Mouse (Mus musculus): ENCODE results near the gene Rtl10. TPM values are rescaled to one million over a fixed set of nuclear protein-coding genes. Genes with fewer than 3 reads are reported as not detected.

Rtl10 gene
- total and polyA plus RNA-seq, 3 experiments, result 4.8 to 21.1 (median 9.8) TPM

- no peak for DNase-seq (ENCODE audit: extremely low read depth)
- H3K4me3 ChIP-seq (replicated peaks in 1 of 3; ENCODE audit: low read depth in 2 of 3, low read length in 2 of 3, poor library complexity in 1 of 3), result no peak overlapping the region
- no peak overlapping the region for H3K9ac ChIP-seq (ENCODE audit: insufficient read depth, low read depth)
- peaks cover 0 to 1% of the 10 kb centered on the region in 2 experiments; a peak in 1 of 4 replicates for H3K4me1 ChIP-seq (ENCODE audit: control insufficient read depth in 1 of 2, insufficient read depth in 2 of 2)
- H3K4me2 ChIP-seq (ENCODE audit: insufficient read depth, low read depth, poor library complexity, severe bottlenecking), result no peak overlapping the region
- dilution Hi-C loops (cut with MboI; ENCODE audit: extremely low pct_ligation_motif_present, extremely low pct_unique_long_range_greater_than_20kb, low sequenced_read_pairs) (no loop called here), in situ Hi-C loops (cut with MboI; ENCODE audit: low pct_ligation_motif_present, low pct_unique_long_range_greater_than_20kb, low sequenced_read_pairs) (no loop called here)
- H3K27me3 ChIP-seq (replicated peaks), result no peaks in the 10 kb centered on the region
- H3K79me2 ChIP-seq (replicated peaks; ENCODE audit: control insufficient read depth, extremely low read depth, insufficient read depth, poor library complexity, severe bottlenecking), result no peaks in the 10 kb centered on the region
- no peaks in the 10 kb centered on the region for H3K9me3 ChIP-seq (replicated peaks; ENCODE audit: low read length)
- TF ChIP-seq JUN (IDR thresholded peaks at IDR 0.05; ENCODE audit: insufficient read depth, low read depth, low read length) (no peak), CTCF (conservative IDR thresholded peaks at IDR 0.05 in 1 of 2, IDR thresholded peaks at IDR 0.05 in 1 of 2; ENCODE audit: low read depth in 2 of 2, low read length in 2 of 2) (no peak)
- peaks cover 1 to 66% of the 10 kb centered on the region in 2 experiments for H3K36me3 ChIP-seq (replicated peaks in 1 of 2; ENCODE audit: control insufficient read depth in 1 of 2, insufficient read depth in 1 of 2, low read length in 1 of 2)
- no peak overlapping the region for H3K27ac ChIP-seq (ENCODE audit: insufficient read depth, low read depth)
Measured at GRCm38 (mm10) chr16:18507200-18507549, 8.5 kb downstream of the Rtl10 start.

DNA sequence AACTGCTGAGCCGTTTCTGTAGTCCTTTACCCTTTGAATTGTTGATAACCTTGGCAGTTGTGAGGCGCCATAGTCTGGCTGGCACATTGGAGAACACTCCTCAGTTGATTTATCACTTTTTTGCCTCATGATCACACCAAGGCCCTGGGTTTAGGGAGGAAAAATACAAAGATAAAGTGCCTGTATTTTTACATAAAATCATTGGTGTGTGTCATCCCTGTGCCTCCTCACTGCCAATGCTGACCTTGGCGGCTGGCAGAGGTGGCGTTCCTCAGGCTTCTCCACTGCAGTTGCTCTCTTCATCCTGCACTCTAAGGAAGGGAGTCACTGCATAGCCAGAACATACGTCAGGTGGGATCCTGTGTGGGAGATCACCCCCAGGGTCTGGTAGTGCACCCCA is 13.0 kb downstream of the Rtl10 start:
- no peak overlapping the region for H3K4me3 ChIP-seq (replicated peaks in 1 of 3; ENCODE audit: low read depth in 2 of 3, low read length in 2 of 3, poor library complexity in 1 of 3)
- in situ Hi-C loops (cut with MboI; ENCODE audit: low pct_ligation_motif_present, low pct_unique_long_range_greater_than_20kb, low sequenced_read_pairs) (no loop called here), dilution Hi-C loops (cut with MboI; ENCODE audit: extremely low pct_ligation_motif_present, extremely low pct_unique_long_range_greater_than_20kb, low sequenced_read_pairs) (no loop called here)
- no peak overlapping the region for H3K9ac ChIP-seq (ENCODE audit: insufficient read depth, low read depth)
- H3K9me3 ChIP-seq (replicated peaks; ENCODE audit: low read length), result no peaks in the 10 kb centered on the region
- H3K4me2 ChIP-seq (ENCODE audit: insufficient read depth, low read depth, poor library complexity, severe bottlenecking), result no peak overlapping the region
- DNase-seq (ENCODE audit: extremely low read depth), result no peak
- TF ChIP-seq ETS1 (conservative IDR thresholded peaks at IDR 0.05; ENCODE audit: low read depth, low read length), result no peak
- no peak for TF ChIP-seq EP300 (IDR thresholded peaks at IDR 0.05; ENCODE audit: low read length)
- TF ChIP-seq GABPA (IDR thresholded peaks at IDR 0.05; ENCODE audit: insufficient replicate concordance, low read depth, low read length), result no peak
- TF ChIP-seq TBP (conservative IDR thresholded peaks at IDR 0.05; ENCODE audit: low read depth, low read length), result no peak
- H3K27me3 ChIP-seq (replicated peaks), result no peaks in the 10 kb centered on the region
- H3K27ac ChIP-seq (ENCODE audit: insufficient read depth, low read depth), result no peak overlapping the region
- H3K36me3 ChIP-seq (replicated peaks in 1 of 2; ENCODE audit: control insufficient read depth in 1 of 2, insufficient read depth in 1 of 2, low read length in 1 of 2), result peaks cover 0 to 33% of the 10 kb centered on the region in 2 experiments
- no peaks in the 10 kb centered on the region for H3K79me2 ChIP-seq (replicated peaks; ENCODE audit: control insufficient read depth, extremely low read depth, insufficient read depth, poor library complexity, severe bottlenecking)
- no peaks in the 10 kb centered on the region for H3K4me1 ChIP-seq (ENCODE audit: control insufficient read depth in 1 of 2, insufficient read depth in 2 of 2)

- dilution Hi-C loops (cut with MboI; ENCODE audit: extremely low pct_ligation_motif_present, extremely low pct_unique_long_range_greater_than_20kb, low sequenced_read_pairs) (no loop called here), in situ Hi-C loops (cut with MboI; ENCODE audit: low pct_ligation_motif_present, low pct_unique_long_range_greater_than_20kb, low sequenced_read_pairs) (no loop called here)
- peaks cover 0 to 28% of the 10 kb centered on the region in 2 experiments for H3K36me3 ChIP-seq (replicated peaks in 1 of 2; ENCODE audit: control insufficient read depth in 1 of 2, insufficient read depth in 1 of 2, low read length in 1 of 2)
- no peak overlapping the region for H3K4me2 ChIP-seq (ENCODE audit: insufficient read depth, low read depth, poor library complexity, severe bottlenecking)
- no peak overlapping the region for H3K4me3 ChIP-seq (replicated peaks in 1 of 3; ENCODE audit: low read depth in 2 of 3, low read length in 2 of 3, poor library complexity in 1 of 3)
- no peak overlapping the region for H3K27ac ChIP-seq (ENCODE audit: insufficient read depth, low read depth)
- no peaks in the 10 kb centered on the region for H3K27me3 ChIP-seq (replicated peaks)
- no peaks in the 10 kb centered on the region for H3K79me2 ChIP-seq (replicated peaks; ENCODE audit: control insufficient read depth, extremely low read depth, insufficient read depth, poor library complexity, severe bottlenecking)
- DNase-seq (ENCODE audit: extremely low read depth), result no peak
- H3K9me3 ChIP-seq (replicated peaks; ENCODE audit: low read length), result no peaks in the 10 kb centered on the region
- TF ChIP-seq NELFE (IDR thresholded peaks at IDR 0.05; ENCODE audit: low read depth, low read length), result no peak
- TF ChIP-seq TBP (conservative IDR thresholded peaks at IDR 0.05; ENCODE audit: low read depth, low read length), result no peak
- no peak for TF ChIP-seq SIN3A (IDR thresholded peaks at IDR 0.05; ENCODE audit: low read length)
- no peak for TF ChIP-seq RCOR1 (conservative IDR thresholded peaks at IDR 0.05; ENCODE audit: low read depth, low read length)
- TF ChIP-seq ZKSCAN1 (IDR thresholded peaks at IDR 0.05; ENCODE audit: borderline replicate concordance, low read depth, low read length), result no peak
- TF ChIP-seq SMC3 (IDR thresholded peaks at IDR 0.05; ENCODE audit: low read depth, low read length), result no peak
- no peak for TF ChIP-seq TCF12 (IDR thresholded peaks at IDR 0.05; ENCODE audit: low read depth, low read length)
- no peak for TF ChIP-seq ZMIZ1 (IDR thresholded peaks at IDR 0.05; ENCODE audit: low read depth, low read length)
- TF ChIP-seq GABPA (IDR thresholded peaks at IDR 0.05; ENCODE audit: insufficient replicate concordance, low read depth, low read length), result no peak
- TF ChIP-seq BHLHE40 (IDR thresholded peaks at IDR 0.05; ENCODE audit: low read depth, low read length), result no peak
- TF ChIP-seq MAFK (IDR thresholded peaks at IDR 0.05; ENCODE audit: insufficient replicate concordance, low read length), result no peak
- no peak for TF ChIP-seq ZNF384 (IDR thresholded peaks at IDR 0.05; ENCODE audit: low read depth, low read length)
- TF ChIP-seq USF2 (conservative IDR thresholded peaks at IDR 0.05; ENCODE audit: low read depth, low read length), result no peak
- no peak overlapping the region for H3K9ac ChIP-seq (ENCODE audit: insufficient read depth, low read depth)
- no peaks in the 10 kb centered on the region for H3K4me1 ChIP-seq (ENCODE audit: control insufficient read depth in 1 of 2, insufficient read depth in 2 of 2)
Measured at GRCm38 (mm10) chr16:18513508-18513907, 14.8 kb downstream of the Rtl10 start.
